Comparison of ENCODE assay signal across 7 mouse cellular contexts in genomic region chr5:139364260-139364910, GRCm38 (mm10). TPM values are rescaled to one million over a fixed set of nuclear protein-coding genes. Genes with fewer than 3 reads are reported as not detected.
DNase-seq lines count a peak whose midpoint lies in the region; ATAC-seq lines count a peak whose summit lies in the region.

No protein-coding gene starts in this region.

- peak; percentile 84 for DNase-seq in adrenal gland, adult 2 months
- DNase-seq in embryo, embryonic 11.5 days (ENCODE audit: low read depth, low spot score): peak; percentile 73
- DNase-seq in kidney, adult 11 months: peak; percentile 88
- peak; percentile 92 for DNase-seq in limb, embryonic 10.5 days (ENCODE audit: low spot score)
- peak; percentile 82 for DNase-seq in skeletal muscle tissue, adult 2 months (ENCODE audit: low read depth, low spot score)

- peaks cover 22% of the 10 kb centered on the region; the same call in 1 of the 2 replicates for H3K36me3 ChIP-seq in limb, embryonic 10.5 days
- H3K36me3 ChIP-seq in midbrain, embryonic 12.5 days: 0 out of 2 replicates have a peak, but pooled peaks cover 10% of the 10 kb centered on the region

- peak; percentile 48 for ATAC-seq in granulocyte monocyte progenitor cell, adult 5-6 weeks (replicated peaks; ENCODE audit: poor library complexity, severe bottlenecking)
- peak; percentile 34; the same call in 1 of the 2 replicates for ATAC-seq in midbrain, embryonic 12.5 days (ENCODE audit: low FRiP score, low read depth)

- no peaks in the 10 kb centered on the region for H3K9me3 ChIP-seq in limb, embryonic 10.5 days (replicated peaks)
- H3K9me3 ChIP-seq in midbrain, embryonic 12.5 days: no peaks in the 10 kb centered on the region

- 36% methylated on average over 12 of the region's 12 CpGs for WGBS in limb, embryonic 10.5 days
- 39% methylated on average over 12 of the region's 12 CpGs for WGBS in midbrain, embryonic 12.5 days

- no peak overlapping the region for H3K4me2 ChIP-seq in midbrain, embryonic 12.5 days (replicated peaks)

- no peak overlapping the region for H3K9ac ChIP-seq in midbrain, embryonic 12.5 days (replicated peaks)

- peak overlapping the region; percentile 72 for H3K27ac ChIP-seq in limb, embryonic 10.5 days
- H3K27ac ChIP-seq in midbrain, embryonic 12.5 days (replicated peaks): no peak overlapping the region

- peaks cover 33% of the 10 kb centered on the region for H3K4me1 ChIP-seq in limb, embryonic 10.5 days
- peaks cover 12% of the 10 kb centered on the region for H3K4me1 ChIP-seq in midbrain, embryonic 12.5 days

- no peaks in the 10 kb centered on the region for H3K27me3 ChIP-seq in limb, embryonic 10.5 days (ENCODE audit: low read depth, poor library complexity, severe bottlenecking)
- no peaks in the 10 kb centered on the region for H3K27me3 ChIP-seq in midbrain, embryonic 12.5 days

- peak overlapping the region; percentile 2; the same call in 1 of the 2 replicates for H3K4me3 ChIP-seq in limb, embryonic 10.5 days
- no peak overlapping the region for H3K4me3 ChIP-seq in midbrain, embryonic 12.5 days

RNA-seq across cellular contexts. Expression of gene Cyp2w1, which starts 12.0 kb away (rescaled TPM):
- not detected for total RNA-seq in adrenal gland, adult 2 months (2021)
- not detected in 2 replicates for polyA plus RNA-seq in adrenal gland, adult 2 months (2012; rRNA removed)
- not detected in 2 replicates for total RNA-seq in granulocyte monocyte progenitor cell, adult 5-6 weeks (2014; fragmentation: Nextera tagmentation)
- not detected in 2 replicates for total RNA-seq in granulocyte monocyte progenitor cell, adult 5-6 weeks (2017)
- not detected in 2 replicates for polyA plus RNA-seq in limb, embryonic 10.5 days (2016; fragmentation: Nextera tagmentation; extraction: Ambion mirVana)
- 0.20 and 0.64 TPM in 2 replicates for polyA plus RNA-seq in midbrain, embryonic 12.5 days (2016; fragmentation: Nextera tagmentation; extraction: Ambion mirVana)

RNA-seq across cellular contexts. Expression of gene Gpr146, which starts 13.1 kb away (rescaled TPM):
- total RNA-seq in adrenal gland, adult 2 months (2021): 10 to 100 TPM in 1 of 2 experiments, 1 to 10 TPM in 1; 9.2 to 21.2 TPM
- 31.4 and 33.8 TPM in 2 replicates for polyA plus RNA-seq in adrenal gland, adult 2 months (2012; rRNA removed)
- 5.0 and 7.3 TPM in 2 replicates for total RNA-seq in granulocyte monocyte progenitor cell, adult 5-6 weeks (2014; fragmentation: Nextera tagmentation)
- total RNA-seq in granulocyte monocyte progenitor cell, adult 5-6 weeks (2017): 4.0 and 5.4 TPM in 2 replicates
- polyA plus RNA-seq in limb, embryonic 10.5 days (2016; fragmentation: Nextera tagmentation; extraction: Ambion mirVana): 2.2 and 2.3 TPM in 2 replicates
- 1.8 and 2.6 TPM in 2 replicates for polyA plus RNA-seq in midbrain, embryonic 12.5 days (2016; fragmentation: Nextera tagmentation; extraction: Ambion mirVana)

RNA-seq across cellular contexts. Expression of gene Cox19, which starts 13.2 kb away (rescaled TPM):
- total RNA-seq in adrenal gland, adult 2 months (2021): 10 to 100 TPM; 81.2 to 85.7 TPM
- 97.6 and 107 TPM in 2 replicates for polyA plus RNA-seq in adrenal gland, adult 2 months (2012; rRNA removed)
- 29.2 and 60.1 TPM in 2 replicates for total RNA-seq in granulocyte monocyte progenitor cell, adult 5-6 weeks (2014; fragmentation: Nextera tagmentation)
- total RNA-seq in granulocyte monocyte progenitor cell, adult 5-6 weeks (2017): 31.4 and 35.9 TPM in 2 replicates
- 110 and 118 TPM in 2 replicates for polyA plus RNA-seq in limb, embryonic 10.5 days (2016; fragmentation: Nextera tagmentation; extraction: Ambion mirVana)
- polyA plus RNA-seq in midbrain, embryonic 12.5 days (2016; fragmentation: Nextera tagmentation; extraction: Ambion mirVana): 121 and 125 TPM in 2 replicates

RNA-seq across cellular contexts. Expression of gene Adap1, which starts 39.0 kb away (rescaled TPM):
- 1 to 10 TPM; 4.9 to 5.0 TPM for total RNA-seq in adrenal gland, adult 2 months (2021)
- 8.6 and 10.5 TPM in 2 replicates for polyA plus RNA-seq in adrenal gland, adult 2 months (2012; rRNA removed)
- 46.5 and 63.5 TPM in 2 replicates for total RNA-seq in granulocyte monocyte progenitor cell, adult 5-6 weeks (2014; fragmentation: Nextera tagmentation)
- total RNA-seq in granulocyte monocyte progenitor cell, adult 5-6 weeks (2017): 39.4 and 53.9 TPM in 2 replicates
- polyA plus RNA-seq in limb, embryonic 10.5 days (2016; fragmentation: Nextera tagmentation; extraction: Ambion mirVana): 0.26 and 0.46 TPM in 2 replicates
- 4.5 and 4.7 TPM in 2 replicates for polyA plus RNA-seq in midbrain, embryonic 12.5 days (2016; fragmentation: Nextera tagmentation; extraction: Ambion mirVana)

RNA-seq across cellular contexts. Expression of gene C130050O18Rik, which starts 40.7 kb away (rescaled TPM):
- total RNA-seq in adrenal gland, adult 2 months (2021): 1 to 10 TPM in 1 of 2 experiments, under 1 TPM in 1; 0.46 to 1.3 TPM
- 1.7 and 1.9 TPM in 2 replicates for polyA plus RNA-seq in adrenal gland, adult 2 months (2012; rRNA removed)
- 0.53 and 5.8 TPM in 2 replicates for total RNA-seq in granulocyte monocyte progenitor cell, adult 5-6 weeks (2014; fragmentation: Nextera tagmentation)
- total RNA-seq in granulocyte monocyte progenitor cell, adult 5-6 weeks (2017): 1.4 and 3.6 TPM in 2 replicates
- polyA plus RNA-seq in limb, embryonic 10.5 days (2016; fragmentation: Nextera tagmentation; extraction: Ambion mirVana): 0.16 and 0.56 TPM in 2 replicates
- polyA plus RNA-seq in midbrain, embryonic 12.5 days (2016; fragmentation: Nextera tagmentation; extraction: Ambion mirVana): 0.22 and 0.36 TPM in 2 replicates
